Mouse (Mus musculus) heart, embryonic 15.5 days (tissue): ENCODE measurements around the gene Gm5426. TPM values are rescaled to one million over a fixed set of nuclear protein-coding genes. Genes with fewer than 3 reads are reported as not detected.

Experiments used
- ATAC-seq: fragments of 200-750 bp; cut with Nextera tagmentation; replicated peaks from 2 replicates; pipeline ENCODE4 v1.8.0; 2017; ENCODE audit warnings: low read depth, moderate TSS enrichment; ENCODE audit not compliant: insufficient number of reproducible peaks, insufficient read depth, low FRiP score
- H3K27ac ChIP-seq: fragments of 300-500 bp; sonication (generic); 2 replicates; pipeline ENCODE4 v1.5.1; 2015; ENCODE audit warnings: mild to moderate bottlenecking, inconsistent platforms
- H3K27me3 ChIP-seq: fragments of 300-500 bp; sonication (generic); 2 replicates; pipeline ENCODE4 v1.6.1; 2015; ENCODE audit warnings: inconsistent platforms
- H3K36me3 ChIP-seq: fragments of 300-500 bp; sonication (generic); 2 replicates; pipeline ENCODE4 v1.6.1; 2015; ENCODE audit warnings: mild to moderate bottlenecking, inconsistent platforms
- H3K4me1 ChIP-seq: fragments of 300-500 bp; sonication (generic); replicated peaks from 2 replicates; pipeline ENCODE4 v1.6.1; 2015; ENCODE audit warnings: inconsistent platforms
- H3K4me2 ChIP-seq: fragments of 300-500 bp; sonication (generic); 2 replicates; pipeline ENCODE4 v1.6.1; 2015; ENCODE audit warnings: inconsistent platforms, mild to moderate bottlenecking, moderate library complexity
- H3K4me3 ChIP-seq: fragments of 300-500 bp; sonication (generic); 2 replicates; pipeline ENCODE4 v1.5.1; 2015; ENCODE audit warnings: mild to moderate bottlenecking, inconsistent platforms
- H3K9ac ChIP-seq: fragments of 300-500 bp; sonication (generic); 2 replicates; pipeline ENCODE4 v1.6.1; 2015; ENCODE audit warnings: mild to moderate bottlenecking, inconsistent platforms
- H3K9me3 ChIP-seq: fragments of 300-500 bp; sonication (generic); replicated peaks from 2 replicates; pipeline ENCODE4 v1.6.1; 2016; ENCODE audit warnings: inconsistent platforms
- WGBS: fragments of 180-500 bp; shearing (Covaris S2); methylation state at CpG from one replicate; pipeline ENCODE4 v1.1.7; 2015; ENCODE audit warnings: mixed read lengths; 5-methylcytosine and 5-hydroxymethylcytosine counted together
- microRNA-seq: library from miRNA; unstranded; fragments of <30 nt; microRNA quantifications from one replicate; pipeline ENCODE4, GENCODE M21; 2016
- polyA plus RNA-seq: library from polyadenylated mRNA; unstranded; fragments of >200 nt; fragmentation: Nextera tagmentation; extraction: Ambion mirVana; gene quantifications from 2 replicates; pipeline ENCODE4 v1.2.1, GENCODE M21; 2015

Gene Gm5426
- polyA plus RNA-seq, 1 experiment from 2014 or later, result not detected

- Histone ChIP-seq H3K9me3 (no peaks in the 10 kb centered on the region), H3K27ac (no peak overlapping the region), H3K4me2 (no peak overlapping the region), H3K4me1 (no peaks in the 10 kb centered on the region), H3K27me3 (no peaks in the 10 kb centered on the region), H3K36me3 (no peaks in the 10 kb centered on the region), H3K9ac (no peak overlapping the region), H3K4me3 (no peak overlapping the region)
- ATAC-seq, result no peak
- 86% methylated on average over 6 of the region's 6 CpGs for WGBS
These were observed 40.5 kb downstream of the Gm5426 start for GRCm38 (mm10) chr10:96176916-96177315.

GRCm38 (mm10) chr10:96180554-96181397 is 44.4 kb downstream of the Gm5426 start:
- Histone ChIP-seq H3K27ac (peak overlapping the region; percentile 7; the same call in 1 of the 2 replicates), H3K4me2 (no peak overlapping the region), H3K4me1 (no peaks in the 10 kb centered on the region), H3K9me3 (no peaks in the 10 kb centered on the region), H3K36me3 (no peaks in the 10 kb centered on the region), H3K4me3 (no peak overlapping the region), H3K27me3 (no peaks in the 10 kb centered on the region), H3K9ac (no peak overlapping the region)
- ATAC-seq, result no peak
- 55% methylated on average over 12 of the region's 12 CpGs for WGBS

GRCm38 (mm10) chr10:96181398-96181790 is 45.0 kb downstream of the Gm5426 start:
- ATAC-seq, result no peak
- 69% methylated on average over 5 of the region's 5 CpGs for whole genome bisulfite sequencing
- 0 out of 2 replicates have a peak overlapping the region, but pooled peaks have one; percentile 7 for H3K27ac ChIP-seq

GRCm38 (mm10) chr10:96181883-96182628 is 45.7 kb downstream of the Gm5426 start:
- no peaks in the 10 kb centered on the region for H3K9me3 ChIP-seq
- no peak overlapping the region for H3K4me3 ChIP-seq
- no peaks in the 10 kb centered on the region for H3K4me1 ChIP-seq
- no peak overlapping the region for H3K4me2 ChIP-seq
- no peaks in the 10 kb centered on the region for H3K27me3 ChIP-seq
- ATAC-seq, result no peak
- no peaks in the 10 kb centered on the region for H3K36me3 ChIP-seq
- 87% methylated on average over 6 of the region's 6 CpGs for WGBS
- H3K9ac ChIP-seq, result no peak overlapping the region
- no peak overlapping the region for H3K27ac ChIP-seq

More at GRCm38 (mm10) chr10:96181398-96181790, 45.0 kb downstream of the Gm5426 start:
- H3K4me1 ChIP-seq, result no peaks in the 10 kb centered on the region
- H3K9ac ChIP-seq, result no peak overlapping the region
- H3K27me3 ChIP-seq, result no peaks in the 10 kb centered on the region
- no peaks in the 10 kb centered on the region for H3K36me3 ChIP-seq
- H3K9me3 ChIP-seq, result no peaks in the 10 kb centered on the region
- H3K4me3 ChIP-seq, result no peak overlapping the region
- no peak overlapping the region for H3K4me2 ChIP-seq

- Histone ChIP-seq H3K27me3 (no peaks in the 10 kb centered on the region), H3K27ac (no peak overlapping the region), H3K9me3 (no peaks in the 10 kb centered on the region), H3K4me1 (0 out of 2 replicates have a peak, but pooled peaks cover 2% of the 10 kb centered on the region), H3K36me3 (no peaks in the 10 kb centered on the region), H3K4me2 (no peak overlapping the region), H3K9ac (no peak overlapping the region), H3K4me3 (no peak overlapping the region)
- 70% methylated on average over 2 of the region's 2 CpGs for WGBS
- ATAC-seq, result no peak
These were observed 48.6 kb downstream of the Gm5426 start for GRCm38 (mm10) chr10:96185026-96185425.

- H3K36me3 ChIP-seq, result no peaks in the 10 kb centered on the region
- H3K27me3 ChIP-seq, result no peaks in the 10 kb centered on the region
- no peaks in the 10 kb centered on the region for H3K9me3 ChIP-seq
- no peak overlapping the region for H3K4me2 ChIP-seq
- 0 out of 2 replicates have a peak, but pooled peaks cover 2% of the 10 kb centered on the region for H3K4me1 ChIP-seq
- ATAC-seq, result no peak
- H3K27ac ChIP-seq, result no peak overlapping the region
- no peak overlapping the region for H3K9ac ChIP-seq
- WGBS, result 68% methylated on average over 3 of the region's 3 CpGs
- H3K4me3 ChIP-seq, result no peak overlapping the region
These were observed 49.2 kb downstream of the Gm5426 start for GRCm38 (mm10) chr10:96185601-96186000.

Small RNA genes within 50 kb of the gene (microRNA-seq; reads per million reads assigned to microRNA genes)
- not detected for gene Gm22913

Other genes starting within 250 kb of the Gm5426 start
- gene Eea1, start 196.0 kb upstream of the Gm5426 start, polyA plus RNA-seq, result 17.4 and 18.4 TPM in 2 replicates